Mouse (Mus musculus) olfactory bulb, adult 2 months (tissue): ENCODE data around the gene Spdye4a. TPM values are rescaled to one million over a fixed set of nuclear protein-coding genes. Genes with fewer than 3 reads are reported as not detected.

Source experiments
- H3K27ac ChIP-seq: fragments of 200-500 bp; 2 replicates; pipeline ENCODE4 v1.5.1; 2012; ENCODE audit warnings: low read depth, low read length; ENCODE audit not compliant: insufficient read depth
- H3K4me1 ChIP-seq: fragments of 200-500 bp; 2 replicates; pipeline ENCODE4 v1.6.1; 2012; ENCODE audit warnings: low read length; ENCODE audit not compliant: control insufficient read depth, insufficient read depth
- H3K4me3 ChIP-seq: fragments of 200-500 bp; 2 replicates; pipeline ENCODE4 v1.5.1; 2012; ENCODE audit warnings: mild to moderate bottlenecking, low read depth, low read length, moderate library complexity; ENCODE audit not compliant: insufficient read depth
- CTCF ChIP-seq: fragments of 200-500 bp; IDR thresholded peaks from 2 replicates; pipeline ENCODE4 v1.5.1; 2012; ENCODE audit warnings: low read depth, mild to moderate bottlenecking, low read length, moderate library complexity; ENCODE audit not compliant: insufficient read depth
- POLR2A ChIP-seq: fragments of 200-500 bp; IDR thresholded peaks from 2 replicates; pipeline ENCODE4 v1.6.1; 2012; ENCODE audit warnings: mild to moderate bottlenecking, low read depth, low read length, moderate library complexity; ENCODE audit not compliant: insufficient read depth
- WGBS: fragments of 180-500 bp; shearing (Covaris S2); methylation state at CpG from one replicate; pipeline ENCODE4 v1.1.7; 2018; 5-methylcytosine and 5-hydroxymethylcytosine counted together
- polyA plus RNA-seq: library from polyadenylated mRNA; stranded (reverse); fragments of >200 nt; gene quantifications from 2 replicates; pipeline ENCODE4 v1.2.4, GENCODE M21; 2012; ENCODE audit warnings: low replicate concordance; ENCODE audit not compliant: missing spikeins, insufficient read depth, insufficient read length

Gene Spdye4a
- polyA plus RNA-seq, 1 experiment: not detected

- Histone ChIP-seq H3K4me1 (peaks cover 32% of the 10 kb centered on the region), H3K27ac (no peak overlapping the region), H3K4me3 (no peak overlapping the region)
- no peak for TF ChIP-seq POLR2A
- TF ChIP-seq CTCF: no peak
- WGBS: 39% methylated on average over 1 of the region's 1 CpGs
Measured at GRCm38 (mm10) chr5:143265409-143265808, 38.7 kb upstream of the Spdye4a start.

- Histone ChIP-seq H3K27ac (no peak overlapping the region), H3K4me3 (no peak overlapping the region), H3K4me1 (peaks cover 32% of the 10 kb centered on the region)
- WGBS: 64% methylated on average over 10 of the region's 10 CpGs
- TF ChIP-seq POLR2A (no peak), CTCF (no peak)
Measured at GRCm38 (mm10) chr5:143264689-143265088, 38.0 kb upstream of the Spdye4a start.

- TF ChIP-seq POLR2A: no peak
- no peak for TF ChIP-seq CTCF
- peaks cover 19% of the 10 kb centered on the region for H3K4me1 ChIP-seq
- H3K4me3 ChIP-seq: no peak overlapping the region
- H3K27ac ChIP-seq: no peak overlapping the region
- WGBS: 69% methylated on average over 8 of the region's 8 CpGs
Measured at GRCm38 (mm10) chr5:143261636-143262035, 34.9 kb upstream of the Spdye4a start.

- no peaks in the 10 kb centered on the region for H3K4me1 ChIP-seq
- 93% methylated on average over 5 of the region's 5 CpGs for WGBS
- TF ChIP-seq POLR2A: no peak
- TF ChIP-seq CTCF: no peak
- no peak overlapping the region for H3K4me3 ChIP-seq
- no peak overlapping the region for H3K27ac ChIP-seq
Measured at GRCm38 (mm10) chr5:143255802-143256201, 29.1 kb upstream of the Spdye4a start.

GRCm38 (mm10) chr5:143255131-143255519, 28.4 kb upstream of the Spdye4a start:
- Histone ChIP-seq H3K27ac (no peak overlapping the region), H3K4me3 (no peak overlapping the region), H3K4me1 (no peaks in the 10 kb centered on the region)
- WGBS: 74% methylated on average over 24 of the region's 24 CpGs
- TF ChIP-seq POLR2A (no peak), CTCF (no peak)

- TF ChIP-seq CTCF (no peak), POLR2A (no peak)
- Histone ChIP-seq H3K4me1 (no peaks in the 10 kb centered on the region), H3K4me3 (no peak overlapping the region), H3K27ac (no peak overlapping the region)
- WGBS: 75% methylated on average over 66 of the region's 66 CpGs
Measured at GRCm38 (mm10) chr5:143254487-143255130, 27.9 kb upstream of the Spdye4a start.

GRCm38 (mm10) chr5:143253881-143254486, 27.3 kb upstream of the Spdye4a start:
- TF ChIP-seq CTCF: no peak
- no peak for TF ChIP-seq POLR2A
- H3K4me1 ChIP-seq: no peaks in the 10 kb centered on the region
- no peak overlapping the region for H3K27ac ChIP-seq
- H3K4me3 ChIP-seq: no peak overlapping the region
- WGBS: 49% methylated on average over 81 of the region's 81 CpGs

- Histone ChIP-seq H3K27ac (no peak overlapping the region), H3K4me3 (no peak overlapping the region), H3K4me1 (no peaks in the 10 kb centered on the region)
- WGBS: 51% methylated on average over 103 of the region's 103 CpGs
- TF ChIP-seq CTCF (no peak), POLR2A (no peak)
Measured at GRCm38 (mm10) chr5:143253186-143253880, 26.6 kb upstream of the Spdye4a start.

GRCm38 (mm10) chr5:143252791-143253185, 26.1 kb upstream of the Spdye4a start:
- no peak overlapping the region for H3K27ac ChIP-seq
- no peaks in the 10 kb centered on the region for H3K4me1 ChIP-seq
- TF ChIP-seq CTCF (no peak), POLR2A (no peak)
- no peak overlapping the region for H3K4me3 ChIP-seq
- WGBS: 90% methylated on average over 18 of the region's 18 CpGs
